Mouse (Mus musculus) right cerebral cortex, adult 2 months (tissue): Measurements from ENCODE around the gene Bhlhe41.

Experiments
- DNase-seq, 2 experiments: peaks; one replicate each; pipeline ENCODE4 v3.0.0; 2021 to 2022; ENCODE audit warnings: low spot score in 2 of 2

Bhlhe41 gene

DNA sequence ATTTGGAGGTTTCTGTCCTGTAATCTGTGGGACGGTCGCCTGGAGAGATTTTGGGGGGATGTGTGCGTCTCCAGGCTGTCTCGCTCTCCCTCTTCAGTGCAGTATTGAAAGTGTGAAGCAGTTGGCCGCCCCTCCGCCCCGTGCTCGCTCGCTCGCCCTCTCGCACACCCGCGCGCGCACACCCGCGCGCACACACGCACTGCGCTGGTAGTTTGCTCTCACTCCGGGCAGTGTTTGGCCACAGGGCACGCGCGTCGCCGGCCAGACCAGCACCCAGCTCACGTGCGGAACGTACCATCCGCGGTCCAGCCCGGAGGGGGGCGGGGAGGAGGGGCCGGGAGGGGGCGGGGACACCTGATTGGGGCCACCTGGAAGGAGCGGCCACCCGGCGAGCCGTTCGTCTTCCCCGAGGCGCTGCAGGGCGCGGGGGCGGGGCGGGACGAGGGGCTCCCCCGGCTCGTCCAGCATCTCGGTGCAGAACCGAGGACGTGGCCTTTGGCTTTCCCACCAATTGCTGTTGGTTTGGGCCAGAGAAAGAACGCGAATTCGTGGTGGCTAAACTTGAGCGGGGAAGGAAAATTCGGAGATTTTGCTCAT is at the start of gene Bhlhe41:
TSS of gene Bhlhe41 (minus strand) at position 270 of the 597 bp plus-strand sequence.
- peak; percentile 67 to 76 for DNase-seq

DNA sequence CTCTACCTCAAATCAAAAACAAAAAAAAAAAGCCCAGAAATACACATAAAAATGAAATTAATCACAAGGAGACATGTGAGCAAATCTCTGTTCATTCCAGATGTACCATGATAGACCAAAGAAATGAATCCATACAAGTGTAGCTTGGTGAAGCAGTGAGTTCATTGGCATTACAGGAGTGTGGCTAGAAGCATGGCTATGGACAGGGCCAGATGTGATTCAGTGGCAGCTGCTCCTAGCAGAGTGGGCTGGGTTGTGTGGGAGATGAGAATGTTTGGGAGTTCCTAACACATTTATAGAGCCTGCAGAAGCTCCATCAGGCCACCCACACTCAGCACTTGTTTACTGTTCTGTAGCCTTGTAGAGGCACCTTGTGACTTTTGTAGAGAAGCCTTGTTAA is 46.9 kb upstream of the Bhlhe41 start:
- DNase-seq = no peak

DNA sequence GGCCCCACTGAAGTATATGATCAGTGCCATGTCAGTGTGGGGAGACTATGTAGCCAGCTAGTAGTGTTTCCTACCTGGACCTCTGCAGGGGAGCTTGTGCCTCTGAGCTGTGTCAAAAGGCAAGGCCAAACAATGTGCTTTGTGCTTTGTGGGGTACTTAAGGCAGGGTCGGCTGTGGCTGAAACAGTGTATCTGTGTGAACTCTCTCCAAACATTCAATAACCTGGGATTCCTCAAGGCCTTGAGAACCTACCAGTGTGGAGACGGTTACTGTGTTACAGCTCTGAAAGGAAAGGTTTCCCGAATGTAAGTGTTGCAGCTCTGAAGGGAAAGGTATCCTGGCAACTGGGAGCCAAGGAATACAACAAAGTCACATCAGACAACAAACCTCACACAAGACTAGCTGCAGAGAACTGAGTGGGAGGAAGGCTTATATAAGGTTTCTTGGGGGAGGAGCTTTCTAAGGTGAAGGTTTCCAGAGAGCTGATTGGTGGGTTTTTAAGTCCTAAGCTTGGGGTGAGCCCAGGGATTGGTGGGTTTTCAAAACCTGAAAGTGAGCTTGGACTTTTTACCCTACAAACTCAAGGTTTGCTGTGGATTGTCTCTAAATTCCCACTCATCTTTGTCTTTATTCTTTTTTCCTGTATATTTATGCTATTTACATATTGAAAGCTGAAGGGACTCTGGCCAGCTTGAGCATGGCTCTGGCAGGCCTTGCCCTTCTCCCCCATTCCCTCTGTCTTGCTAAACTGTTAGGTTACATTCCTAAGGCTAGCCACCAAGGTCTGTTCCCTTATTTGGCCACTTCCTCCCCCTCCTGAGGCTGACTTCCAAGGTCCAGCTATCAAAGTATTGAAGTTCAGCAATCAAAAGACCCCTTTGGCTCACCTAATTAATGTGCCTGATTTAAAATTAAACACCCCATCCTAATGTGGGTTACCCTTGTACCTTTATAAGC is 45.4 kb upstream of the Bhlhe41 start:
- DNase-seq = no peak

DNA sequence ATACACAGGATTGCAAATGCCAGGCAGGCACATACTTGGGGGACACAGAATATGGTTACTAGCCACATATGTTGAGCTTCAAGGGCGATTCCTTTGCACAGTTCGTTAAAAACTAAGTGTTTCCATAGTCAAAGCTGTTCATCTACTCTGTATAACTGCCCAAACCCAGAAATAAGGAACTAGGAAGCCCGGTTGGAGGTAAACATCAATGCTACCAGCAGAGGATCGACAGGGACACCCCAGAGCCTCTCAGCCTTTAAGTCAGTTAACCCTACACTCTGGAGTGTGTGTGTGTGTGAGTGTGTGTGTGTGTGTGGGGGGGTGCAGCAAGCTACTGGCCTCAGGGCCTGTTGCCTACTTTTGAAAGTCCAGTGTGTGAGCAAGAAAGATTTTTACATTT is 44.6 kb upstream of the Bhlhe41 start:
- no peak for DNase-seq

DNA sequence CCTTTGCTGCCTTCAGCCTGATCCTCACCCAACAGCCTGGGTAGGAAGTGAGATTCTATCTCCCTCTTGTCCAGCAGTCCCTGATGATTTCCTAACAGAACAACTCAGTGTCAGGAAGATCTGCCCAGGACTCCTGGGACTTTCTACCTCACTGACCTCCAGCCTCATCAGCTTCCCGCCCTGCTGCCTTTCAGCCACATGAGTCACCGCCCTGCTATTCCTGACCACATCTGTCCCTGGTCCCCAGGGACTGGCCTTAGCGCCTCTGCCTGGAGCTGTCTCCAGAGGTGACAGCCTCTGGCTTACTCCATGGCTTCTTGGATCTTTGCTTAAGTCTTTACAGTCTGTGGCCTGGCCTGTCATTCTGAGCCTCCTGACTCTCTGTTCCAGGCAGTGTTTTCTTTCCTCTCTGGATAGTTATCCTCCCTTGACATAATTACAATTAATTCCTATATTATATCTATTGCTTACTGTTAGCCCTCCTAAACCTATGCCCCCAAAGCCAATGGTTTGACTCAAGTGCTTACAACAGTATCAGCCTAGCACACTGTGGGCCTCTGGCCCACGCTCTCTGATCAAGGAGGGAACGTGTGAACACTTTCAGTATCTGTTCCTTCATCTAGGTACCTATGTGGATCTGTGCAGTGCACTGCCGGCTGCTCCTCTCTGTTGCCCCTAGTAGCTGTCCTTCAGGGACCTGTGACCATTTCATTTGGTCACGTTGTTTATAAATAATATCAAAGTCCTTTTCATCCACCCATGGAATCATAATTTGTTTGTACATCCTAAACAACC is 40.9 kb upstream of the Bhlhe41 start:
- no peak for DNase-seq

DNA sequence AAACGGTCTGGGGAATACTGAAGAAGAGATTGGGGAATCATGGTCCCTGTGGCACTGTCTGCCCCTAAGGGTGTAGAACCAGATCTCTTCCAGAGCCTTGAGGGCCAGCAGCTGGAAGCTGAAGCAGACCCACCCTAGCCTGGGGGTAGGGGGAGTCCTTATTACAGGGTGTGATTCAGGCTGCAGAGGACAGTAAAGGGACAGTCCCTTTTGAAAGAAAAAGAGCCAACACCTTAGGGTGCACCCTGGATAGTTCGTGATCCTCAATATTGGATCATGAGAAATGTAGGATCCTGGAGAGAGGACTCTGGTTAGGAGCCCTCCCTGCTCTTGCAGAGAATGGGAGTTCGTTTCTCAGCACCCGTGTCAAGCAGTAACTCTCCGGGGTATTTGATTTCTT is 39.3 kb upstream of the Bhlhe41 start:
- DNase-seq = no peak

DNA sequence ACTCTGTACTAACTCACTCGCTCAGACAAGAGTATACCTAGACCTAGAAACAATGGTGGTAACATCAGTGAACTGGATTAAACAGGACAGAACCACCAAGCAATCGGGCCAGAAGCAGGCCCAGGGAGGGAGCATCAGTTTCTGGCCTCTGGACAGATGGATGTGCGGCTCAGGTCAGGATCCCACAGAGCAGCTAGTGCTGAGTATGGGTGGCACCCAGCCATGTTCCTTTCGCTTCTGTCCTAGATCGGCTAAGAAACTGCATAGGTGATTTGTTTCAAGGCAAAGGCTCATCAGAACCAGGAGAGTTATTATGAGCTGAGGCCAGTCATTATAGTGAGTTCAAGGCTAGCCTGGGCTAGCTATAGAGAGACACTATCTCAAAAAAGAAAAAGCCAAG is 38.8 kb upstream of the Bhlhe41 start:
- no peak for DNase-seq

DNA sequence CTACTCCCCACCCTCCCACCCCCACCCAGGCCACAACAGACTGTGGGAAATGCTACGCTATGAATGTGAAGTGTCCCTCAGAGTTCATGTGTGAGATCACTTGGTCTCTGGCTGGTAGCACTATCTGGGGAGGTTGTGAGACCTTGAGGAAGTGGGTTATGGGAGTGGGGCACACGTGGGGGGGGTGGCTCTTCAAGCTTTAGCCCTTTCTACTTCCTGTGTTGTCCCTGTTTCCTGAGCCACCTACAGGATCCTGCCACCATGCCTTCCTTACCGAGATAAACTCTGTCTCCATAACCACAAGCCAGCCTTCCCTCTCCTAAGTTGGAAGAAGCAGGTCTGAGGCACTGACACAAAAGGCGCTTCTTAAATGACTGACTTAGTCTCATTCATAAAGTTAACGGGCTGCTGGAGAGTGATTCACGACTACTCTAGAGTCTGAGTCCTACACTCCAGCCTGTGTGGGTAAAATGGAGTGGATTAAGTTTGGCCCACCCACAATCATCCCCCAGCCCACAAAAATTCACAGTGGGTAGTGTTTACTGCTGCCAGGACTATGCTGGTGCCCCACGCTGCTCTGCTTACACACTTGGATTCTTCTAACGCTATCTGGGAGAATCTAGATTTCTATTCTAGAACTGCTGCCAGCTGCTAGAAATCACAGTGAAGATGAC is 29.4 kb upstream of the Bhlhe41 start:
- peak in 1 of 2 experiments; percentile 4 for DNase-seq

DNA sequence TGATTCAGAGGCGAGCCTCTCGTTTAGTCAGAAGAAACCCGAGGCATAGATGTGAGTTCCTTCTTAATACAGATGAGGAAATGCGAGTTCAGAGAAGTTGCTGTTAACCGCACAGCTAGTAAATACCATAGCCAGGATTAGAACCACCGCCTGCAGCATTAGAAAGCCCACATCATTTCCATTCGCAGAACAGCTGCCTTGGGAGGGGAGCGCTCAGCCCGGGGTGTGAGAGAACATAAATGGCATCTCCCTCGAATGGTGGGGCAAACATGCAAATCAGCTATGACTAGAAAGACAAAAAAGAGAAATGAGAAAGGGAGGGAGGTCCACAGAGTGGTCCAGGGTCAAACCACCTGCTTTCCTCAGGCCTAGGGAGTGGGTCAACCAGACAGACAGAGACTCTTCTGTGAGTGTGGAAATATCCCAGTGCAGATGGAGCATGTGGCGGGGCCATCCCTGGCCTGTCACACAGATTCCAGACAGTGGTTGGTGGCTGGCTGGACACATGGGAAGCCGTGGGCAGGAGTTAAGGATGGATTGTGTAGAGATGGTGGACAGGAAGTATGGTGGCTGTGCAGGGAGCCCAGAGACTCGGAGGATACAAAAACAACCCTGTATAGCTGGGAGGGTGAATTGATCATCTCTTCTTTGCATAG is 28.1 kb upstream of the Bhlhe41 start:
- no peak for DNase-seq

DNA sequence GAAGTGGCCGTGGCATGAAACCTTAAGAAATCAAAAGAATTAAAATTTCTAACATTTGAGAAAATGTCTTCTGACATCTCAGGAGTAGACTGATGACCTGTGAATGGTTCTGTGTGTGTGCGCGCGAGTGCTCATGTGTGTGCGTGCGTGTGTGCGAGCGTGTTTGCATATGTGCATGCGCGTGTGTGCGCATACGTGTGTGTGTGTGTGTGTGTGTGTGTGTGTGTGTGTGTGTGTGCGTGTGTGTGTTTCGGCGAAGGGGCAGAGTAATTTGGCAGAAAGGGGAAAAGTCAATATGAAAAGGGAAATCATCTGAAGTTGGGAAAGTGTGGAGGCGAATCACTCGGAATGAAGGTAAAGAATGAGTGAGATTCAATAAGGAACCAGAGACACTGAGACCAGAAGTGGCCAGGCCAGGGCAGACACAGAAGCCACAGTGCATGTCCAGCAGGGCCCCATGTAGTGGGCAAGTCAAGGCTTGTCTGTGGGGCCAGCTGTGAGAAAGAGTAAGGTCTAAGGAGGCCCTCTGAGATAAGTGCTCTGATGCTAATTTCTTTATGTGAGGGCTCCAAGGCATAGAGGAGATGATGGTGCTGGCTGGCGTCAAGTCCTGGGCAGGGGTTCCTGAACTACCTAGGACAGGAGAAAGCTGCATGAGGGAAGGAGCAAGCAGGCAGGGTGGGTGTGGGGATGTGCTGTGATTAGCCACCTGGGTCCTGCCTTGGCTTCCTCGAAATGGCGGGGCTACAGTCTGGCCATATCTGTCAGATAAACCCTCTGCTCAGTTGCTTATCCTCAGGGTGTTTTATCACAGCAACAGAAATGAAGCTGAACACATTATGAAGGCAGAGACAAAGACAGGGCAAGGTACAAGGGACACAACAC is 27.3 kb upstream of the Bhlhe41 start:
- DNase-seq = no peak

DNA sequence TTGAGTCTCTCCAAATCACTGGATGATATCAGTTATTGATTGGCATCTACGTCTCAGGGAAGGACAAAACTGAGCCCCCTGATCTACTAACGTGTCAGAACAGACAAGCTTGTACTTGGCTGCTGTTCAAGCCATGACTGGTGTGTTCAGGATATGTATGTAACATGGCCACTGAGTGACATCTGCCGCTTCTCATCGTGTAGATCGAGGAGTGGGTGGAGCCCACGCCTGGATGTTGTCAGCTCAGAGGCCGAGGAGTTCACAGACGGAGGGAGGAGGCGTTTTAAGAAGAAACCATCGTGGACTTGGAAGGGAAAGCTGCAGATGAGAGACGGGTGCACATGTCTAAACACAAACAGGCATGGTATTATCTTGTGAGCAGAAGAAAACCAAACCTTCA is 26.6 kb upstream of the Bhlhe41 start:
- no peak for DNase-seq

DNA sequence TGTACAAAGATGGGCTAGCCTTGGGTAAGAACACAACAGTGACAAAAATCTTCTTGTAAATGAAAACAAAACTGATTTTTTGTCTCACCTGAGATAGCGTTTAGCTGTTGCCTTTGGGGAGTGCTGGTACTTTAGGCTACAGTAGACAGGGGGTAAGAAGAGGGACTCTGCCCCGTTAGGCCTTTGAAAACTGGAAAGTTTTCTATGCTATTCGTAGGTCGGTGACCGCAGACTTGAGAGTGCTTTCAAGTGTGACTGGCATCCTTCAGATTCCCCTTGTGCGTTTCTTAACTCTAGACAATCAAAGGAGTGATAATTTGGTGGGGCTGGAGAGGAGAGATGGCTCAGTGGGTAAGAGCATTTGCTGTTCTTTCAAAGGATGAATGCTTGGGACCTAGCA is 22.4 kb upstream of the Bhlhe41 start:
- DNase-seq = no peak

DNA sequence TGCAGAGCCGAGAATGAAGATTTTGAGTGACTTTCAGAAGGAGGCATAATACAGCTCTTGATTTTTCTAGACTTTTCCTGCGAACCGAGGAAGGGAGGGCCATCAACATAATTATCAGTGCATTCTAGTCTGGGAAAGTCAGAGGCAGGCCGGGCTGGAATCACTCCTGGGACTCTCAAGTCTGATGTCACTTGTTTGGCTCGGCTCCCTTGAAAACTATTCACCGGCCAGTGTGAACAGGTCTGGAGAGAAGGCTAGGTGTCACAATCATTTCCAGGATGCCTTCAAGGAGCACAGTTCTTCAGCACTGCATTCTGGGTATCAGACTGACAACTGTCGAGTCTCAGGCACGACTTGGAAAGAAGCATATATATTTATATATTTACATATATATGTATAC is 20.9 kb upstream of the Bhlhe41 start:
- no peak for DNase-seq

DNA sequence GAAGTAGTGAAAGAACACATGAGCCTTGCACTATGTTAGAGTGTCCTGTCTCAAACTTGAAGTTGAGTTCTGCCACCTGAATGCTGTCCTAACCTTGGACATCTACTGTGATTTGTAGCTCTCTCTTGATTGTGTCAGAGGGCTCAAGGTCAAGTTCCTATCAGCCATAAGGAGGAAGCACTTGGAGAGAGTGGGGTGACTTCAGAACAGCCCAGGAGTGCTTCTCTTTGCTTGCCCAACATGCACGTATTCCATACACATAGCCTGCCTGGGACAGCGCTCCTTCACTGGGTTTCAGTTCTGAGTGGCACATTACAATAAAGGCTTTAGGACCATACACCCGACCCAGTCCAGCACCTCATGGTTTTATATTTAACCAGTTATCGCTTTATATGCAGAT is 19.7 kb upstream of the Bhlhe41 start:
- DNase-seq = no peak

DNA sequence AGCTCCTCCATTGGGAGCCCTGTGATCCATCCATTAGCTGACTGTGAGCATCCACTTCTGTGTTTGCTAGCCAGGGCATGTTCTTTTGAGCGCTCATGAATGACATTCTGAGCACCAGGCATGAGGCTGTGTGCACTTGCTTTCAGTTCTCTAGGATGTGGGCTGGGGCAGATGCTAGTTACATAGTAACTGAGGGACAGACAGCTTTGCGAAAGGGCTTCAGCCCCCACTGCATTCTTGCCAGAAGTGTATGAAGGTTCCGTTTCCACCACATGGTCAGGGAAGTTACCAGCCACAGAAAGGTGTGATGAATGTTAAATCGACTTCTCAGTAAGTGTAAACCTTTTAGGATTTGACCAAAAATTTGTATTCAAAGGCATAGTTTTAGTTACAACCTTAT is 18.3 kb upstream of the Bhlhe41 start:
- no peak for DNase-seq

DNA sequence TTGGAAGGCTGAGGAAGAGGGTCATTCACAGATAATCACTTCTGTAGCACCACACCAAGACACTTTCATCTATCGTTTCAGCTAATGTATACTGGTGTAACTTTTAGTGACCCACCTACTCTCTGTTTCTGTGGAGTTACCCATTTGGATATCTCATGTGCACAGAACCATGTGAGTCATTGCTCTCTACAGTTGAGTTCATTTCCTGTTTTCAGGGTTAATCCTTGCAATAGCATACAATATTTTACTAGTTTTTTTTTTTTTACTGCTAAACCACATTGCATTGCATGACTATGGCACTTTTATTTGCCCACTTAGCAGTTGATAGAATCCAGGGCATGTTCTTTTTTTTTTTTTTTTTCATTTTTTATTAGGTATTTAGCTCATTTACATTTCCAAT is 17.7 kb upstream of the Bhlhe41 start:
- DNase-seq = no peak

DNA sequence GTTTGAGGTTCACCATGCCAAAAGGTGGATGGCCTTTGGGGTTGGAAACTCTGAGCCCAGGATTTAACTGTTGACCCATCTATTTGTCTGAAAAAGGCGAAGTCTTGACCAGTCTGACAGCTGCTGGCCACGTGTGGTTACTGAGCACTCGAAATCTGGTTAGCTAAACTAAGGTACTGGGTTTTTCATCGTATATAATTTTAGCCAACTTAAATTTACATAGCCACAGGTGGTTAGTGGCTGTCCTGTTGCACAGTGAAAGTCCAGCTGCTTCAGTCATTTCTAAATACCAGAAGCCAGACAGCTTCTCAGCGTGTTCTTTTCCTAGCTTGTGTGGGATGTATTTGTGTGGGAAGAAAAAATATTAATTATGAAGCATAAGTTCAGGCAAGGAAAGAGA is 15.3 kb upstream of the Bhlhe41 start:
- no peak for DNase-seq

DNA sequence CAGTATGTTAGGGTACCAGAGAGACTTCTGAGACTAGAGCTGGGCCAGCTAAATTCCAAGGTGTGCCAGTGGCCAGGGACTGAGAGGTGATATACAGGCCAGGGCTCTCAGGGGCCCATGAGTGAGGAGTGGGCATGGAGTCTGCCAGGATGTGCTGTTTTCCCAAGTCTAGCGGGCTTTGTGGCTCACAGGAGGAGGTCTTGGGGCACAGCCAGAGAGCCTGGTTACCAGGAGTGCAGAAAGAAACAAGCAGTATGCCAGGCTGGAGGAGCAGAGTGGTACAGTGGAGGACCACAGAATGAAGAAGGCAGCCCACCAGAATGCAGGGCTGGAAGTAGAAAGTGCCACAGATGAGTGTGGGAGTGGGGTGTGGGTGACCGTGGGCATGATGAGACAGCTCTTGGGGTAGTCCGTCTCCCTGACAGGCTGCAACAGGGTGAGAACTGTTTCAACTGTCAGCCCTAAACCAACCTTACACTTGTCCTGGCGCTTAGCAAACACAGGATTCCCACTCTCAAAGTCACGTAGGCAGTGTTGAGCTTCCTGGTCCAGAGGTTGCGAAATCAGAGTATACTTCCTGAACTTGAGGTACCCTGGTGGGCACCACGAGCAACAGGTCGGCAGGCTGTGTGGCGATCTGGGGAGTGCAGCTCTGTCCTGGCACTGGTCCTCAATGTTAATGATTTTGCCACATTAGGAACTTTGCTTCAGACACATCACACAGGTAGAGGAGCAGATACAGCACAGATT is 11.8 kb upstream of the Bhlhe41 start:
- DNase-seq = no peak

DNA sequence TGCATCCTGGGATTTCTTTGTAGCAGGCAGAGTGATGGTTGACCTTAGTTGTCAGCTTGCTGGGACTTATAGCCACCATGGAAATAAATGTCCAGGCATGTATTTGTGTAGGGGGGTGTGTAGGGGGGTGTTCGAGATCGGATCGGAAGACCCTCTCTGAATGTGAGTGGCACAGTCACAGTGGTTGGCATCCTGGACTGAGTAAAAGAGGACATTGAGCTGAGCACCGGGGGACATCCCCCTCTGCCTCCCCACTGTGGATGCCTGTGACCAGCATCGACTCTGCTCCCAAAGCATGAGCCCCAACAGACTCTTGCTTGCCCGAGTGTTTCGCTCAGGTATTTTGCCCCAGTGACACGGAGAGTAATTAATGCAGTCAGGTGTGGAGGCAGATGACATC is 8.0 kb upstream of the Bhlhe41 start:
- DNase-seq = no peak

DNA sequence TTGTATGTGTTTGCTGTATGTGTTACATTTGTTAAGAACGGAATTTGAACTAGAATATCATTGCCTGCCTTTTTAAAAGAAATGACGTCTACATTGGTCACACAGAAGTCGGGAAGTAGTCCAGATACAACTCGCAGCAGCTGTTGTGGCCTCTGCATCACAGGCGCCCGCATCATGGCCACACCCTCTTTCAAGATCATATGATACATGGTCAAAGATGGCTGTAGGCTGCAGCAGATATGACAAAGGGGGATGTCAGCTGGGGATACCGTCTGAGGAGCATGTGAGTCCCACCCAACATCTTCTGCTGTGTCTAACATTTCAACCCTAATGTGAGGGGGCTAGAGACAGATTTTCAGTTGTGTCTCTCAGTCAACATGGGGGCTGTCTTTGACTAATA is 6.7 kb upstream of the Bhlhe41 start:
- DNase-seq = no peak
